Mouse (Mus musculus) limb, embryonic 12.5 days (tissue): ENCODE data around the gene Wfikkn2. TPM values are rescaled to one million over a fixed set of nuclear protein-coding genes. Genes with fewer than 3 reads are reported as not detected.

ENCODE experiments used
- polyA plus RNA-seq: library from polyadenylated mRNA; unstranded; fragments of >200 nt; fragmentation: Nextera tagmentation; extraction: Ambion mirVana; gene quantifications from 2 replicates; pipeline ENCODE4 v1.2.1, GENCODE M21; 2016

Gene Wfikkn2
- polyA plus RNA-seq, 1 experiment from 2014 or later = 22.6 TPM

Other genes starting within 250 kb of the Wfikkn2 start
- gene Spag9, start 249.9 kb downstream of the Wfikkn2 start, polyA plus RNA-seq = 45.2 and 53.8 TPM in 2 replicates
- gene Tob1, start 34.6 kb downstream of the Wfikkn2 start, polyA plus RNA-seq = 36.8 and 37.1 TPM in 2 replicates
- gene Gm21885, start 35.9 kb upstream of the Wfikkn2 start, polyA plus RNA-seq = not detected in 2 replicates
- gene Luc7l3, start 76.0 kb upstream of the Wfikkn2 start, polyA plus RNA-seq = 143 and 148 TPM in 2 replicates
- gene Ankrd40, start 82.0 kb upstream of the Wfikkn2 start, polyA plus RNA-seq = 23.9 and 35.0 TPM in 2 replicates
- gene Abcc3, start 147.0 kb upstream of the Wfikkn2 start, polyA plus RNA-seq = 0.63 and 0.84 TPM in 2 replicates
- 25.5 and 26.9 TPM in 2 replicates for gene Cacna1g, start 228.2 kb upstream of the Wfikkn2 start, polyA plus RNA-seq
- gene Spata20, start 240.2 kb upstream of the Wfikkn2 start, polyA plus RNA-seq = 0.20 and 0.40 TPM in 2 replicates